Mouse (Mus musculus): ENCODE measurements around the gene Camta1.

- TF ChIP-seq CTCF (conservative IDR thresholded peaks at IDR 0.05; ENCODE audit: low read length) (no peak), NANOG (IDR thresholded peaks at IDR 0.05; ENCODE audit: borderline replicate concordance, low read length) (no peak), POU5F1 (IDR thresholded peaks at IDR 0.05; ENCODE audit: borderline replicate concordance, low read length) (no peak)
These were observed 321.1 kb downstream of the Camta1 start for GRCm38 (mm10) chr4:151540546-151540945.
